In genomic region chr8:4493686-4494440, GRCm38 (mm10) we compare ENCODE assay signal across 8 mouse cellular contexts. TPM values are rescaled to one million over a fixed set of nuclear protein-coding genes. Genes with fewer than 3 reads are reported as not detected.
A peak's percentile ranks its signal among the peaks of the same experiment; 100 is the strongest.
DNase-seq lines count a peak whose midpoint lies in the region; ATAC-seq and TF ChIP-seq lines count a peak whose summit lies in the region.

No protein-coding gene starts in this region.

- H3K9ac ChIP-seq in heart, embryonic 13.5 days: peak overlapping the region; percentile 84
- H3K9ac ChIP-seq in liver, adult 2 months (ENCODE audit: low read depth, low read length): peak overlapping the region; percentile 24; the same call in 1 of the 2 replicates
- H3K9ac ChIP-seq in midbrain, postnatal 0 days (replicated peaks; ENCODE audit: low read length, poor library complexity, severe bottlenecking): peak overlapping the region; percentile 91
- peak overlapping the region; percentile 68 for H3K9ac ChIP-seq in stomach, postnatal 0 days (ENCODE audit: low read length)

- no peak; the same call in 1 of the 2 replicates for ATAC-seq in heart, embryonic 13.5 days (ENCODE audit: extremely low read depth, insufficient number of reproducible peaks, low FRiP score, low TSS enrichment)
- peak; percentile 83 for ATAC-seq in midbrain, postnatal 0 days (ENCODE audit: low FRiP score)
- peak; percentile 30 for ATAC-seq in stomach, postnatal 0 days (ENCODE audit: low FRiP score, low TSS enrichment)

- DNase-seq in A20 (ENCODE audit: low read depth, low spot score): peak; percentile 19
- DNase-seq in adrenal gland, postnatal 10 days: peak; percentile 50
- peak; percentile 71 for DNase-seq in kidney, postnatal 10 days
- DNase-seq in liver, adult 2 months (ENCODE audit: extremely low read depth, low read depth, low spot score): no peak
- peak; percentile 73 for DNase-seq in midbrain, postnatal 0 days (ENCODE audit: low spot score)
- peak; percentile 60 for DNase-seq in stomach, postnatal 0 days (ENCODE audit: low spot score)

- no peak for TF ChIP-seq EP300 in stomach, postnatal 0 days (optimal IDR thresholded peaks at IDR 0.05)

- peak overlapping the region; percentile 75 for H3K4me2 ChIP-seq in heart, embryonic 13.5 days
- H3K4me2 ChIP-seq in midbrain, postnatal 0 days (ENCODE audit: low read depth, low read length, poor library complexity, severe bottlenecking): peak overlapping the region; percentile 81
- H3K4me2 ChIP-seq in stomach, postnatal 0 days (replicated peaks; ENCODE audit: low read depth): peak overlapping the region; percentile 76

- no peaks in the 10 kb centered on the region; the same call in 1 of the 2 replicates for H3K79me2 ChIP-seq in liver, adult 2 months (ENCODE audit: control insufficient read depth, insufficient read depth, low read length)

- no peak for TF ChIP-seq POLR2A in embryonic fibroblast, embryonic 13.5 days (IDR thresholded peaks at IDR 0.05; ENCODE audit: low read depth, low read length)
- no peak for TF ChIP-seq POLR2A in liver, adult 2 months (IDR thresholded peaks at IDR 0.05; ENCODE audit: extremely low read depth, insufficient read depth, low read length)

- no peaks in the 10 kb centered on the region for H3K27me3 ChIP-seq in heart, embryonic 13.5 days (replicated peaks)
- H3K27me3 ChIP-seq in liver, adult 2 months (ENCODE audit: control insufficient read depth, insufficient read depth, low read length): no peaks in the 10 kb centered on the region
- no peaks in the 10 kb centered on the region for H3K27me3 ChIP-seq in midbrain, postnatal 0 days (ENCODE audit: insufficient read depth, low read length)
- no peaks in the 10 kb centered on the region for H3K27me3 ChIP-seq in stomach, postnatal 0 days (ENCODE audit: control insufficient read depth, insufficient read depth, low read length)

- H3K4me3 ChIP-seq in embryonic fibroblast, embryonic 13.5 days (ENCODE audit: insufficient read depth, low read length): peak overlapping the region; percentile 65
- peak overlapping the region; percentile 70 for H3K4me3 ChIP-seq in heart, embryonic 13.5 days
- H3K4me3 ChIP-seq in liver, adult 2 months (ENCODE audit: insufficient read depth, low read depth, low read length): peak overlapping the region; percentile 48
- peak overlapping the region; percentile 60 for H3K4me3 ChIP-seq in midbrain, postnatal 0 days (ENCODE audit: low read depth, low read length)
- peak overlapping the region; percentile 64 for H3K4me3 ChIP-seq in stomach, postnatal 0 days (ENCODE audit: low read depth, low read length)

- H3K9me3 ChIP-seq in heart, embryonic 13.5 days: no peaks in the 10 kb centered on the region
- no peaks in the 10 kb centered on the region for H3K9me3 ChIP-seq in midbrain, postnatal 0 days (ENCODE audit: low read length)
- no peaks in the 10 kb centered on the region for H3K9me3 ChIP-seq in stomach, postnatal 0 days (ENCODE audit: control insufficient read depth, low read length)

- H3K36me3 ChIP-seq in heart, embryonic 13.5 days: peaks cover 19% of the 10 kb centered on the region
- no peaks in the 10 kb centered on the region for H3K36me3 ChIP-seq in liver, adult 2 months (ENCODE audit: control insufficient read depth, insufficient read depth, low read length)
- H3K36me3 ChIP-seq in midbrain, postnatal 0 days (ENCODE audit: insufficient read depth, low read length): no peaks in the 10 kb centered on the region
- H3K36me3 ChIP-seq in stomach, postnatal 0 days (ENCODE audit: control insufficient read depth, insufficient read depth, low read length): no peaks in the 10 kb centered on the region

- H3K4me1 ChIP-seq in embryonic fibroblast, embryonic 13.5 days (ENCODE audit: control insufficient read depth, insufficient read depth, low read length): no peaks in the 10 kb centered on the region
- peaks cover 45% of the 10 kb centered on the region for H3K4me1 ChIP-seq in heart, embryonic 13.5 days
- no peaks in the 10 kb centered on the region; the same call in 1 of the 2 replicates for H3K4me1 ChIP-seq in liver, adult 2 months (ENCODE audit: control insufficient read depth, insufficient read depth, low read length)
- H3K4me1 ChIP-seq in midbrain, postnatal 0 days (ENCODE audit: insufficient read depth, low read length): peaks cover 15% of the 10 kb centered on the region; the same call in 1 of the 2 replicates
- H3K4me1 ChIP-seq in stomach, postnatal 0 days (replicated peaks; ENCODE audit: control insufficient read depth, insufficient read depth): peaks cover 2% of the 10 kb centered on the region

- 9% methylated on average over 21 of the region's 21 CpGs for WGBS in heart, embryonic 13.5 days
- WGBS in liver, adult 2 months: 20% methylated on average over 21 of the region's 21 CpGs
- 6% methylated on average over 21 of the region's 21 CpGs for WGBS in midbrain, postnatal 0 days
- 8% methylated on average over 21 of the region's 21 CpGs for WGBS in stomach, postnatal 0 days

- H3K27ac ChIP-seq in embryonic fibroblast, embryonic 13.5 days (ENCODE audit: insufficient read depth, low read length): no peak overlapping the region
- H3K27ac ChIP-seq in heart, embryonic 13.5 days (replicated peaks): peak overlapping the region; percentile 90
- H3K27ac ChIP-seq in liver, adult 2 months (replicated peaks; ENCODE audit: insufficient read depth, low read depth, low read length): peak overlapping the region; percentile 40; the same call in 1 of the 2 replicates
- peak overlapping the region; percentile 92 for H3K27ac ChIP-seq in midbrain, postnatal 0 days (ENCODE audit: low read depth, low read length)
- H3K27ac ChIP-seq in stomach, postnatal 0 days (replicated peaks): peak overlapping the region; percentile 87

- no peak for TF ChIP-seq CTCF in embryonic fibroblast, embryonic 13.5 days (IDR thresholded peaks at IDR 0.05; ENCODE audit: borderline replicate concordance, insufficient read depth, low read length)
- TF ChIP-seq CTCF in liver, adult 2 months (IDR thresholded peaks at IDR 0.05; ENCODE audit: low read depth, low read length): no peak
- TF ChIP-seq CTCF in midbrain, postnatal 0 days (IDR thresholded peaks at IDR 0.05): no peak; the same call in 1 of the 2 replicates
- no peak for TF ChIP-seq CTCF in stomach, postnatal 0 days (IDR thresholded peaks at IDR 0.05; ENCODE audit: low read depth)

RNA-seq across cellular contexts. Expression of gene Cers4, which starts 1.0 kb away (rescaled TPM):
- total RNA-seq in adrenal gland, postnatal 10 days (2021): 10 to 100 TPM; 14.4 to 24.0 TPM
- 21.8 and 22.4 TPM in 2 replicates for polyA plus RNA-seq in embryonic fibroblast, embryonic 13.5 days (2011; ENCODE audit: insufficient read length, low read depth, missing spikeins)
- 37.3 and 39.9 TPM in 2 replicates for polyA plus RNA-seq in heart, embryonic 13.5 days (2015; fragmentation: Nextera tagmentation; extraction: Ambion mirVana)
- total RNA-seq in liver, adult 2 months (2014; rRNA removed): 1.4 and 2.6 TPM in 2 replicates
- 1.6 and 3.6 TPM in 2 replicates for polyA plus RNA-seq in liver, adult 2 months (2012; rRNA removed)
- total RNA-seq in midbrain, postnatal 0 days (2014; rRNA removed): 38.3 and 40.1 TPM in 2 replicates
- 55.3 and 59.7 TPM in 2 replicates for polyA plus RNA-seq in midbrain, postnatal 0 days (2015; fragmentation: Nextera tagmentation; extraction: Ambion mirVana)
- polyA plus RNA-seq in stomach, postnatal 0 days (2015; fragmentation: Nextera tagmentation; extraction: Ambion mirVana): 22.6 and 25.9 TPM in 2 replicates

Comparison
In these comparisons a context has a peak if more than half of its experiments do, and no peak if none do; other contexts are left out.
1. H3K9ac ChIP-seq: peak in every context shown above with its lines; median percentile 91 in midbrain, postnatal 0 days; 84 in heart, embryonic 13.5 days; 68 in stomach, postnatal 0 days; 24 in liver, adult 2 months.